Mouse (Mus musculus): Measurements from ENCODE around the gene Olfr561. TPM values are rescaled to one million over a fixed set of nuclear protein-coding genes. Genes with fewer than 3 reads are reported as not detected.

Gene Olfr561
- polyA plus RNA-seq (2014; fragmentation: Nextera tagmentation; extraction: Ambion mirVana): not detected in 2 replicates

DNA sequence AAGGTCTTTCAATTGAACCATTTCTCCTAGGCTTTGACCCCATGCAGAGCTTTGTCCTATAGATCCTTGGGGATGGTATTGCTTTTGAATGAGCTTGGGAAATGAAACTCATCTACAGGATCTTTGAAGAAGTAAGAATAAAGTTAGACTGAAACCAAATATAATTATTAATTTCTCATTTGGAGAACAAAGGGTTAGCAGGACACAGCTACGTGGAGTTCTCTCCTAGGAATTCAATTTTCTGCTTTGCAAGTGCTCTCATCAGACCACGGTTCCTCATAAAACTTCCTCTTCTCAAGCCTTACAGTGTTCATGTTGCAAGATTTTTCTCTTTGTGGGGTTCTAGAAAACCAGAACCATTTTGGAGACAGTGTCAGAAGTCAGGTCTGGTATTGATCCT is at the start of gene Olfr561:
TSS of gene Olfr561 (plus strand) at position 301 of the 400 bp plus-strand sequence.
- H3K4me2 ChIP-seq (ENCODE audit: low read depth, low read length): no peak within 1 kb of the TSS
- H3K36me3 ChIP-seq (ENCODE audit: control insufficient read depth, insufficient read depth, low read length): no peaks in the 10 kb centered on the region
- WGBS: 74% methylated on average over 2 of the region's 2 CpGs
- no peak within 1 kb of the TSS for H3K27ac ChIP-seq (ENCODE audit: low read depth, low read length)
- no peaks in the 10 kb centered on the region for H3K27me3 ChIP-seq (ENCODE audit: control insufficient read depth, insufficient read depth, low read length)
- H3K9me3 ChIP-seq (ENCODE audit: control insufficient read depth, low read length): no peaks in the 10 kb centered on the region
- no peak for ATAC-seq (ENCODE audit: low read depth)
- no peak within 1 kb of the TSS for H3K9ac ChIP-seq (replicated peaks; ENCODE audit: low read depth, low read length)
- no peak within 1 kb of the TSS for H3K4me3 ChIP-seq (ENCODE audit: low read depth, low read length)
- H3K4me1 ChIP-seq (ENCODE audit: control insufficient read depth, insufficient read depth, low read length): no peaks in the 10 kb centered on the region

DNA sequence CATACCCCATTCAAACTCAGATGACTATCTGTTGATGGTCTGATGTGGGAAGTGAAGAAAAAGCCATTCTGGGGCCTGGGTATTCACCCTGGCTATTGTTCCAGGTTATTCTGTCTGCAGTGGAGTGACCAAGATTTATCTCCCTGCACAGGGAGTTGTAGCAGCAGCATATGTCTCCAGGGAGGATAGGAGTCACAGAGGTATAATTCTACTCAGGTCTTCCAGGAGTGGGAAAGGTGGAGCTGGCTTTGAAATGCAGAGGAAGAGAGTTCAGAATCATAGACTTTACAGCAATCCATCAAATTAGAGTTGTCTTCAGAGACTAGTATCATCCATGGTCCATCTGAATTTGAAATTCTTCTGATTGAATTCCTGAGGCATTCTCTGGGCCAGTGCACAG is 43.6 kb upstream of the Olfr561 start, which contains the start of gene Olfr559:
TSS of gene Olfr559 (minus strand) at position 101 of the 400 bp plus-strand sequence.
- H3K9me3 ChIP-seq (ENCODE audit: control insufficient read depth, low read length): no peaks in the 10 kb centered on the region

DNA sequence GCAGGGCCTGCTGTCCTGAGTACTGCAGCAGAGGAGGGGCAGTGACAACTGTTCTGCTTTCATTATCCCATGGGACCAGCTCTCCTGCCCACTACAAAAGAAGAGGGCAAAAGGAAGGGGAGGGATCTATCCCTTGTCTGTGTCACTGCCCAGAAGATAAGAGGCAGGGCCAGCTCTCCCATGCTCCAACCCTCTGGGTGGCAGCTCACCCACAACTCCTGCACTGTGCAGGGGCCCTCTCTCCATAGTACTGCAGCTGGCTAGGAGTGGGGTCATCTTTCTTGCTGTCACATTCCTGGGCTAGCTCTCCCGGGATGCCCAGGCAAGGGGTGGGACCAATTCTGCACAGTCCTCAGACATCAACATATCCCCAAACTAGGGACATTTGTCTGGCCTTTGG is 37.2 kb upstream of the Olfr561 start:
- H3K4me3 ChIP-seq (ENCODE audit: low read depth, low read length): no peak overlapping the region
- no peak overlapping the region for H3K9ac ChIP-seq (replicated peaks; ENCODE audit: low read depth, low read length)
- no peak overlapping the region for H3K4me2 ChIP-seq (ENCODE audit: low read depth, low read length)
- no peaks in the 10 kb centered on the region for H3K9me3 ChIP-seq (ENCODE audit: control insufficient read depth, low read length)
- H3K36me3 ChIP-seq (ENCODE audit: control insufficient read depth, insufficient read depth, low read length): no peaks in the 10 kb centered on the region
- no peak for ATAC-seq (ENCODE audit: low read depth)
- WGBS: 61% methylated on average over 1 of the region's 1 CpGs
- H3K27me3 ChIP-seq (ENCODE audit: control insufficient read depth, insufficient read depth, low read length): no peaks in the 10 kb centered on the region
- H3K4me1 ChIP-seq (ENCODE audit: control insufficient read depth, insufficient read depth, low read length): no peaks in the 10 kb centered on the region
- H3K27ac ChIP-seq (ENCODE audit: low read depth, low read length): no peak overlapping the region

More for the DNA sequence above, 43.6 kb upstream of the Olfr561 start, which contains the start of gene Olfr559:
- no peaks in the 10 kb centered on the region for H3K4me1 ChIP-seq (ENCODE audit: control insufficient read depth, insufficient read depth, low read length)
- H3K27me3 ChIP-seq (ENCODE audit: control insufficient read depth, insufficient read depth, low read length): no peaks in the 10 kb centered on the region
- H3K9ac ChIP-seq (replicated peaks; ENCODE audit: low read depth, low read length): no peak within 1 kb of the TSS
- no peaks in the 10 kb centered on the region for H3K36me3 ChIP-seq (ENCODE audit: control insufficient read depth, insufficient read depth, low read length)
- no peak within 1 kb of the TSS for H3K4me3 ChIP-seq (ENCODE audit: low read depth, low read length)
- H3K4me2 ChIP-seq (ENCODE audit: low read depth, low read length): no peak within 1 kb of the TSS
- no peak for ATAC-seq (ENCODE audit: low read depth)
- H3K27ac ChIP-seq (ENCODE audit: low read depth, low read length): no peak within 1 kb of the TSS

DNA sequence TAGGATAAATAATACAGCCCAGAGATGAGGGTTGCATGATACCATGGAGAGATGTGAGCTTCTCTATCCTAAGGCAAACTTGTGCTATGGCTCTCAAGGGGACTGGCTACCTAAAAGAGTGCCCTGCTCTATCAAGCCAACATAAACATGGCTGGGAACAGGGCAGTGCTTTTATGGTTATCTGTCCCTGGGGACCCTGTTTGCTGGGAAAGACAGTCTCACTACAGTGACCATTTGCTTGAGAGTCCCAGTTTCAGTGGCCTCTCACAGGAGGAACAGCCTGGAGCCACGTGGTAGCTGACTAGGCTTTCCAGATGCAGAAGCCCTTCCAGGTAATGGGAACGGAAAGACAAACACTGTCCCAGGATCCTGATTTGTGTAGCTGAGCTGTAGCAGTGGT is 33.3 kb upstream of the Olfr561 start:
- no peaks in the 10 kb centered on the region for H3K27me3 ChIP-seq (ENCODE audit: control insufficient read depth, insufficient read depth, low read length)
- ATAC-seq (ENCODE audit: low read depth): 0 out of 2 replicates have a peak, but pooled peaks have one; percentile 24

DNA sequence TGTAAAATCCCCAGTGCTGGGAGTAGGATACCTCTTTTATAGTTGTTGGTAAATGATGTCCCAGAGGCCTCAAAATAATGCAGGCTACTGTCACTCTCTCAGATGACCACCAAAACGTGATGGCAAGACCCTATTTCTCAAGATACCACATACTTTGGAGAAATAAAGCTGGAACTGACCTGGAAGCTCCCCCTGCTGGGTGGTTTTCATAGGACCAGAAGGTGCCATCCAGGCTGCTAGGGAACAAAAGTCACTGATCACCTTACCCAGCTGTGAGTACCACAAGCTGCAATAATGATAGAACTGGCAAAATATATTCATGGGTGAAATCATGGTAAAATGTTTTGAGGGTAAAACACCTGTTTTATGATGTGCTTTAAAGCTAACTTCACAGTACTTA is 18.9 kb upstream of the Olfr561 start:
- no peak overlapping the region for H3K9ac ChIP-seq (replicated peaks; ENCODE audit: low read depth, low read length)
- H3K27me3 ChIP-seq (ENCODE audit: control insufficient read depth, insufficient read depth, low read length): no peaks in the 10 kb centered on the region
- H3K27ac ChIP-seq (ENCODE audit: low read depth, low read length): no peak overlapping the region
- H3K9me3 ChIP-seq (ENCODE audit: control insufficient read depth, low read length): no peaks in the 10 kb centered on the region
- 20% methylated on average over 1 of the region's 1 CpGs for WGBS
- ATAC-seq (ENCODE audit: low read depth): no peak
- H3K36me3 ChIP-seq (ENCODE audit: control insufficient read depth, insufficient read depth, low read length): no peaks in the 10 kb centered on the region
- H3K4me3 ChIP-seq (ENCODE audit: low read depth, low read length): no peak overlapping the region
- no peak overlapping the region for H3K4me2 ChIP-seq (ENCODE audit: low read depth, low read length)
- no peaks in the 10 kb centered on the region for H3K4me1 ChIP-seq (ENCODE audit: control insufficient read depth, insufficient read depth, low read length)

More for the DNA sequence above, 33.3 kb upstream of the Olfr561 start:
- no peak overlapping the region for H3K9ac ChIP-seq (replicated peaks; ENCODE audit: low read depth, low read length)
- no peaks in the 10 kb centered on the region for H3K4me1 ChIP-seq (ENCODE audit: control insufficient read depth, insufficient read depth, low read length)
- no peak overlapping the region for H3K4me2 ChIP-seq (ENCODE audit: low read depth, low read length)
- H3K4me3 ChIP-seq (ENCODE audit: low read depth, low read length): no peak overlapping the region
- H3K36me3 ChIP-seq (ENCODE audit: control insufficient read depth, insufficient read depth, low read length): no peaks in the 10 kb centered on the region
- no peak overlapping the region for H3K27ac ChIP-seq (ENCODE audit: low read depth, low read length)
- whole genome bisulfite sequencing: 65% methylated on average over 2 of the region's 2 CpGs
- H3K9me3 ChIP-seq (ENCODE audit: control insufficient read depth, low read length): no peaks in the 10 kb centered on the region

DNA sequence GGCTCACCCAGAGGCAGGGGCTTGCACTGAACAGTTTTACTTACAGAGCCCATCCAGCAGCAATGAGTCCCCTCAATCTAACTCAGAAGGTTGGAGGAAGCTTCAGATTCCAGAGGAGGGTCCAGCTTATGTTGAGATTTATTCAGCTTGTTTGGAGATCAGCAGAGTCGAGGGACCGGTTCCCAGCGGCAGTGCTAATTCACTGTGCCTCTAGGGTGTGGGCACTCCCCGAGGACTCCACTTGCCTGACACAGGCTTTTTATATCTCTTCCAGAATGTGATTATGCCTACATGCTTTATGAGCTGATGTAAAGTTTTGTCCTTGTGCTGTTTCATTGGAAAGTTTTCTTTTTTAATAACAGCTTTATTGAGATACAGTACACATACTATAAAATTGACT is 11.8 kb upstream of the Olfr561 start, which contains the start of the genes Olfr560 and Olfr78:
TSS of gene Olfr560 (minus strand) at position 101 of the 400 bp plus-strand sequence.
TSS of gene Olfr78 (minus strand) at position 206 of the 400 bp plus-strand sequence.
- WGBS: 80% methylated on average over 4 of the region's 4 CpGs
- Histone ChIP-seq H3K9ac (replicated peaks; ENCODE audit: low read depth, low read length) (no peak within 1 kb of the TSS), H3K4me3 (ENCODE audit: low read depth, low read length) (no peak within 1 kb of the TSS), H3K27ac (ENCODE audit: low read depth, low read length) (no peak within 1 kb of the TSS), H3K4me1 (ENCODE audit: control insufficient read depth, insufficient read depth, low read length) (no peaks in the 10 kb centered on the region), H3K27me3 (ENCODE audit: control insufficient read depth, insufficient read depth, low read length) (no peaks in the 10 kb centered on the region), H3K9me3 (ENCODE audit: control insufficient read depth, low read length) (no peaks in the 10 kb centered on the region), H3K4me2 (ENCODE audit: low read depth, low read length) (no peak within 1 kb of the TSS), H3K36me3 (ENCODE audit: control insufficient read depth, insufficient read depth, low read length) (no peaks in the 10 kb centered on the region)
- ATAC-seq (ENCODE audit: low read depth): no peak

DNA sequence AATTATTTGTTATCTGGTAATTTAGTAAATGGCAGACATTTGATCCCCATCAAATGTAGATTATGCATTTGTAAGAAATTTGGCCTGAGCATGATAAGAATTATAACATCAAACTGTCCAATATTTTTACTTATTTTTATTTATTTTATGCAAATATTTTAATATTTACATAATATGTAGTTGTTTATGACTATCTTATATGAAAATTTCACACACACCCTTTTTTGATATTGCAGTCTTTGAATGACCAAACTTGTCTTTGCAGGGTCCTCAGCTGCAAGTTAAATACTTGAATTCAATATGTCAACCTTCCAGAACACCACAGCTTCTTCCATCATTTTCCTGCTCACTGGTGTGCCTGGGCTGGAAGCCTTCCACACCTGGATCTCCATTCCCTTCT is 32.2 kb downstream of the Olfr561 start, which contains the start of gene Olfr564:
TSS of gene Olfr564 (plus strand) at position 301 of the 400 bp plus-strand sequence.
- Histone ChIP-seq H3K4me2 (ENCODE audit: low read depth, low read length) (no peak within 1 kb of the TSS), H3K27ac (ENCODE audit: low read depth, low read length) (no peak within 1 kb of the TSS), H3K4me3 (ENCODE audit: low read depth, low read length) (no peak within 1 kb of the TSS), H3K4me1 (ENCODE audit: control insufficient read depth, insufficient read depth, low read length) (no peaks in the 10 kb centered on the region), H3K27me3 (ENCODE audit: control insufficient read depth, insufficient read depth, low read length) (no peaks in the 10 kb centered on the region), H3K9me3 (ENCODE audit: control insufficient read depth, low read length) (no peaks in the 10 kb centered on the region), H3K9ac (replicated peaks; ENCODE audit: low read depth, low read length) (no peak within 1 kb of the TSS), H3K36me3 (ENCODE audit: control insufficient read depth, insufficient read depth, low read length) (no peaks in the 10 kb centered on the region)
- ATAC-seq (ENCODE audit: low read depth): no peak

Other genes starting within 250 kb of the Olfr561 start
- not detected in 2 replicates for gene Olfr547, start 236.5 kb upstream of the Olfr561 start, polyA plus RNA-seq (2014; fragmentation: Nextera tagmentation; extraction: Ambion mirVana)
- not detected in 2 replicates for gene Olfr548-ps1, start 230.3 kb upstream of the Olfr561 start, polyA plus RNA-seq (2014; fragmentation: Nextera tagmentation; extraction: Ambion mirVana)
- not detected in 2 replicates for gene Olfr549, start 221.4 kb upstream of the Olfr561 start, polyA plus RNA-seq (2014; fragmentation: Nextera tagmentation; extraction: Ambion mirVana)
- 0.11 and 0.58 TPM in 2 replicates for gene Trim21, start 205.7 kb upstream of the Olfr561 start, polyA plus RNA-seq (2014; fragmentation: Nextera tagmentation; extraction: Ambion mirVana)
- not detected in 2 replicates for gene Olfr550, start 199.8 kb upstream of the Olfr561 start, polyA plus RNA-seq (2014; fragmentation: Nextera tagmentation; extraction: Ambion mirVana)
- not detected in 2 replicates for gene Olfr551, start 179.3 kb upstream of the Olfr561 start, polyA plus RNA-seq (2014; fragmentation: Nextera tagmentation; extraction: Ambion mirVana)
- not detected in 2 replicates for gene Olfr552, start 173.5 kb upstream of the Olfr561 start, polyA plus RNA-seq (2014; fragmentation: Nextera tagmentation; extraction: Ambion mirVana)
- gene Olfr553, start 153.0 kb upstream of the Olfr561 start, polyA plus RNA-seq (2014; fragmentation: Nextera tagmentation; extraction: Ambion mirVana): not detected in 2 replicates
- not detected in 2 replicates for gene Olfr554, start 132.8 kb upstream of the Olfr561 start, polyA plus RNA-seq (2014; fragmentation: Nextera tagmentation; extraction: Ambion mirVana)
- not detected in 2 replicates for gene Olfr555, start 112.4 kb upstream of the Olfr561 start, polyA plus RNA-seq (2014; fragmentation: Nextera tagmentation; extraction: Ambion mirVana)
- not detected in 2 replicates for gene Olfr556, start 106.3 kb upstream of the Olfr561 start, polyA plus RNA-seq (2014; fragmentation: Nextera tagmentation; extraction: Ambion mirVana)
- 8.0 and 8.7 TPM in 2 replicates for gene Trim68, start 83.9 kb upstream of the Olfr561 start, polyA plus RNA-seq (2014; fragmentation: Nextera tagmentation; extraction: Ambion mirVana)
- gene Olfr557, start 75.3 kb upstream of the Olfr561 start, polyA plus RNA-seq (2014; fragmentation: Nextera tagmentation; extraction: Ambion mirVana): not detected in 2 replicates
- gene Olfr558, start 69.0 kb upstream of the Olfr561 start, polyA plus RNA-seq (2014; fragmentation: Nextera tagmentation; extraction: Ambion mirVana): 0.12 and 0.36 TPM in 2 replicates
- not detected in 2 replicates for gene Olfr33, start 52.2 kb upstream of the Olfr561 start, polyA plus RNA-seq (2014; fragmentation: Nextera tagmentation; extraction: Ambion mirVana)
- gene Olfr559, start 43.7 kb upstream of the Olfr561 start, polyA plus RNA-seq (2014; fragmentation: Nextera tagmentation; extraction: Ambion mirVana): not detected in 2 replicates
- gene Olfr560, start 11.9 kb upstream of the Olfr561 start, polyA plus RNA-seq (2014; fragmentation: Nextera tagmentation; extraction: Ambion mirVana): not detected in 2 replicates
- 0.19 TPM in 1 of 2 replicates, not detected in the other for gene Olfr78, start 11.8 kb upstream of the Olfr561 start, polyA plus RNA-seq (2014; fragmentation: Nextera tagmentation; extraction: Ambion mirVana)
- gene Olfr564, start 32.3 kb downstream of the Olfr561 start, polyA plus RNA-seq (2014; fragmentation: Nextera tagmentation; extraction: Ambion mirVana): not detected in 2 replicates
- gene Olfr566, start 87.5 kb downstream of the Olfr561 start, polyA plus RNA-seq (2014; fragmentation: Nextera tagmentation; extraction: Ambion mirVana): not detected in 2 replicates
- gene Olfr568, start 105.9 kb downstream of the Olfr561 start, polyA plus RNA-seq (2014; fragmentation: Nextera tagmentation; extraction: Ambion mirVana): not detected in 2 replicates
- not detected in 2 replicates for gene Olfr569, start 119.7 kb downstream of the Olfr561 start, polyA plus RNA-seq (2014; fragmentation: Nextera tagmentation; extraction: Ambion mirVana)
- not detected in 2 replicates for gene Olfr570, start 123.4 kb downstream of the Olfr561 start, polyA plus RNA-seq (2014; fragmentation: Nextera tagmentation; extraction: Ambion mirVana)
- gene Olfr571, start 146.3 kb downstream of the Olfr561 start, polyA plus RNA-seq (2014; fragmentation: Nextera tagmentation; extraction: Ambion mirVana): 0.18 TPM in 1 of 2 replicates, not detected in the other
- gene Olfr572, start 153.2 kb downstream of the Olfr561 start, polyA plus RNA-seq (2014; fragmentation: Nextera tagmentation; extraction: Ambion mirVana): not detected in 2 replicates
- not detected in 2 replicates for gene Olfr573-ps1, start 171.4 kb downstream of the Olfr561 start, polyA plus RNA-seq (2014; fragmentation: Nextera tagmentation; extraction: Ambion mirVana)
- gene Olfr574, start 177.2 kb downstream of the Olfr561 start, polyA plus RNA-seq (2014; fragmentation: Nextera tagmentation; extraction: Ambion mirVana): not detected in 2 replicates
- gene Olfr575, start 187.6 kb downstream of the Olfr561 start, polyA plus RNA-seq (2014; fragmentation: Nextera tagmentation; extraction: Ambion mirVana): not detected in 2 replicates
- gene Olfr576, start 191.4 kb downstream of the Olfr561 start, polyA plus RNA-seq (2014; fragmentation: Nextera tagmentation; extraction: Ambion mirVana): not detected in 2 replicates
- not detected in 2 replicates for gene Olfr577, start 204.7 kb downstream of the Olfr561 start, polyA plus RNA-seq (2014; fragmentation: Nextera tagmentation; extraction: Ambion mirVana)
- gene Olfr578, start 218.1 kb downstream of the Olfr561 start, polyA plus RNA-seq (2014; fragmentation: Nextera tagmentation; extraction: Ambion mirVana): not detected in 2 replicates